Mouse (Mus musculus) kidney, adult 11 months (tissue): ENCODE measurements at regions not wholly inside any gene's neighbourhood (a gene's known extent, or its start where the extent isn't known, plus 50 kb on each side); places are given as distances from the start of the nearest gene placed in this dataset.
"Not testable (repeated sequence)": the region's sequence is repeated elsewhere in the genome, so short reads cannot be mapped to it uniquely, and the experiment has no call there.

Source experiments
- DNase-seq: peaks from one replicate; pipeline ENCODE4 v3.0.0; 2022

DNA sequence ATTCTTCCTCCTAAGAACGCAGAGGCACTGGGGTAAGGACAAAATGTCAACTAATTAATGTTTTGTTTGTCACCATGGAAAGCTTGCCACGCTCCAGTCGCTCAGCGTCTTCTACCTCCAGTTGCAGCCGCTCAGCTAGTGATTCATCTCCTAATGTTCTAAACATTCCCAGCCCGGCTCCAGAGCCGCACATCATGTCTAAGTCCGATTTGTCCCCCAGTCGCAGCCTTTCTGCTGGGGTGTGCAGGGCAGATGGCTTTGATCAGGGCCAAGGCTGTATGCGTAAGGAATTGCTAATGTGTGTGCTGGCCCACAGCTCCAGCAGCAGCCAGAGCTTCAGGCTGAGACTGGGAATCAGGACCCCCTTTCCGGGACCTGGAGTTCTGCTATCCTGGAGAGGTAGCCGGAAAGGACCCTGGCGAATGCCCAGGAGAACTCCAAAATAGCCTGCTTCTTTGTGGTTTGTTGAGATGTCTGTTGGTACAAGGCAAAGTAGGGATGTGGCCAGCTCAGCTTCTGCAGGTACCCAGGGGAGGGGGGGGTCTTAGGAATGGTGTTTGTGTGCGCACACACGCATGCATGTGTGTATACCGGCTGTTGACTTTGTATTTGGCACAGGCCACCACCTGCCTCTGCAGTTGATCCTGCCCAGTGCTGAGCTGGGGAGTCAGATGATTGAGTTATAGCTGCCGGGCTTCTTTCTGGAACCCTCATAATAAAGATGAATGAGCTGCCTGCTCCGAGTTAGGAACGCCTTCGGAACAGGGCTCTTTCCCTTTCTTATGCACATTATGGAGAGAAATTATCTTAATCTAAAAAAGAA, 143.0 kb upstream of the Kcng1 start:
- no peak for DNase-seq

DNA sequence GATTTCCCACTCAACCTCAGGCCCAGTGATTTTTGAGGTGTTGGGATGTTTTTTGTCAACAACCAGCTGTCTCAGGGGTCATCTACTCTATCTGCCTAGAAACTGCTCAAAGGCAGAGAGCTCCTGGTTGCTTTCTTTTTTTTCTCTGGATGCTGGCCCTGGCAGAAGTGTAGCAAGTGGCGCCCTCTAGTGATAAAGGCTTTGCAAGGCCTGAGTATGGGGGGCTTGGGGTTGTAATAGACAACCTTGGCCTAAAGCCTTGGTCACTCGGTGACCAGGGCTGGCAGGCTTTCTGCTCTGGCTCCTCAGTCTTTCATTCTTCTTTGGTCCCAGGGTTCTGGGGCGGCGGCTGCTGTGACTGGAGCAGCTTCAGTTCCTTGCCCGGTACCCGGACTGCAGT, 142.0 kb upstream of the Kcng1 start:
- no peak for DNase-seq

DNA sequence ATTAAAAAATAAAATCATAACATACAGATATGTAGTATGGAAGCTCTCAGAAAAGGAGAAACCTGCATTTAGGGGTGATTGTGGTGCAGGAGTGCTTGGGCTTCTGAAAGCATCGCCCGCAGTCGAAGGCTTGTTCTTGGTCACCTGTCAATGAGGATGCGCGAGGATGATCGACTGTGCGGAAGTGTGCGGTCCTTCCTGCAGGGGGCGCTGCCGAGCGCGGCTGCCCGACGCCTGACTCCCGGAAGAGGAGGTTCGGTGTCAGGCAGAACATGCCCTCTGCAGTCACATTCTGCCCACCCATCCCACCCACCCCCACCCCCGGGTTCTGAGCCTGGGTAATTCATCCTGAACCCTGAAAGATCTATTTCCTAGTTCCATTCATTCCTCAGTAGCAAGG, 133.6 kb upstream of the Kcng1 start:
- DNase-seq: no peak

DNA sequence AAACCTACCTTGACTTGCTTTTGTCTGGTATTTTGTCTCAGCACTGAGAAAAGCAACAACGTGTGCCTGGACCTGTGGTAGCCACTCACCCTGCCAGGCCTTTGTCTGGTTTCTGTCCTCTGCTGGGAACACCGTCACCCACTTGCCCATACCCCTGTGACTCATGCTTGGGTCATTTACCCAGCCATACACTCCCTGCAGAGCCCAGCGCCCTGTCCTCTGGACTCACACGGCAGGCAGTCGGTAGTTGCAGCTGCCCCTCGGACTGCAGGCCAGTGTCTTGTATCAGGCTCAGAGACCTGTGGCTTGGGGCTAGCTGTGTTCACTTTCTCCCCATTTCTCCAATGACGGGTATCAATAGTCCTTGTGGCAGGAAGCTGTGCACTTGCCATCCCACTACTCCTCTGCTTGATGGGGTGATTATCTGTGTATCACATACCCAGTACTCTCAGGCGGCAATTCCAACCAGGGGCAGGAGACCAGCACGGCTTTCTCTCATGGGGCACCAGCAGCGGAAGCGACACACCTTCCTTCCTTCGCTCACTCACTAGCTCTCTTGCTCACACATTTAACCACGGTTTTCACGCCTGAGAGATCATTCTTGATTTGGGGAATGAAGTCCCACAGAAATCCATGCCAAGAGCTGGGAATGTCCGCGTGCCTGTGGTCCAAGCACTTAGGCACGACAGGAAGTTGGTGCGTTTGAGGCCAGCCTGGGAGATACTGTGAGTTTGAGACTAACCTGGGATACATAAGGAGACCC, 132.8 kb upstream of the Kcng1 start:
- DNase-seq: no peak

DNA sequence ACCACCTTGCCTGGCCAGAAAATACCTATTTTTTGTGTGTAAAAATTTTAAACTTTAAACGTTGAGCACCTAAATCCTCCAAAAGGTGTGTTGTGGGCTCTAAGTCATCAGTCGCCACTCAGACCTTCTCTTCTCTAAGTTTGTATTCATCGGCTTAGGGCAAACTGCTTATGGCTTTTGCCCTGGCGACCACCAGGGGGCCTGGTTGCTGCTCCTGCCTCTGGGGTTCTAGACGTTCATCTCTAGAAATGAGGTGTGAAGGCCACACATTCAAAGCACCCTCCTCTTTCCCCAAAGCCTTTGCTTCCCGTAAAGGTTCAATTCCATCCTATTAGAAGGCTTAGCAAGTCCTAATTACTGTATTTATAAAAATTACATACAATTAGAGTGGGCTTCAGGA, 131.3 kb upstream of the Kcng1 start:
- DNase-seq: no peak

GRCm38 (mm10) chr2:168402782-168403513, 121.4 kb upstream of the Kcng1 start:
- DNase-seq: no peak

GRCm38 (mm10) chr2:168399088-168399709, 117.7 kb upstream of the Kcng1 start:
- DNase-seq: no peak

- no peak for DNase-seq
Measured at GRCm38 (mm10) chr2:168396316-168396715, 114.8 kb upstream of the Kcng1 start.

DNA sequence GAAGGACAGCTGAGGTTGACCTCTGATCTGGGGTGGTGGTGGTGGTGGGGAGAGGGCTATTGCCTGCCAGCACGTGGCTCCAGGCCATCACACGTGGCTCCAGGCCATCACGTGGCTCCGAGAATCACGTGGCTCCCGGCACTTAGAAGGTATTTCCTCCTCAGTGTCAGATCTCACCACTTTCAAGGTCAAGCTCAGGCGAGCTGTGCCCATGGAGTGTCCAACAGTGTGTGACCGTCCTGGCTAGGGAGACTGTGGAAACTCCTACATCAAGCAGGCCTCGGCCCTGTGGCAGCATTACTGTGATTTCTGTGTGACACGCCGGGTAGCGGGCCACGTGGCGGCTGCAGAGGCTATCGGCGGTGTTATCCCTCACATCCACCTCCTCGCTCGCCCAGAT, 111.8 kb upstream of the Kcng1 start:
- DNase-seq: peak; percentile 65

DNA sequence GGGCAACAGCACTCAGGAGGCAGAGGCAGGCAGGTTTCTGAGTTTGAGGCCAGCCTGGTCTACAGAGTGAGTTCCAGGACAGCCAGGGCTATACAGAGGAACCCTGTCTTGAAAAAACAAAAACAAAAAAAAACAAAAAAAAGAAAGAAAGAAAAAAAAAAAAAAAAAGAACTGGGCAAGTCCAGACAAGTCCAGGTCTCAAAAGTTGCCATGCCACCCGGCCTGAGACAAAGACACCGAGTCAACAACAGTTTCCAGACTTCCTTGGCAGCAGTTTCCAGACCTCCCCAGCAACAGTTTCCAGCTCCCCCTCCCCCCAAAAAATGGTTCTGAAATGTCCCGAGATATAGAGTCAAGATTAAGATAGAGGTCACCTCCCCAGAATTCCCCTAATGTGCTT, 110.6 kb upstream of the Kcng1 start:
- not testable (repeated sequence) for DNase-seq

DNA sequence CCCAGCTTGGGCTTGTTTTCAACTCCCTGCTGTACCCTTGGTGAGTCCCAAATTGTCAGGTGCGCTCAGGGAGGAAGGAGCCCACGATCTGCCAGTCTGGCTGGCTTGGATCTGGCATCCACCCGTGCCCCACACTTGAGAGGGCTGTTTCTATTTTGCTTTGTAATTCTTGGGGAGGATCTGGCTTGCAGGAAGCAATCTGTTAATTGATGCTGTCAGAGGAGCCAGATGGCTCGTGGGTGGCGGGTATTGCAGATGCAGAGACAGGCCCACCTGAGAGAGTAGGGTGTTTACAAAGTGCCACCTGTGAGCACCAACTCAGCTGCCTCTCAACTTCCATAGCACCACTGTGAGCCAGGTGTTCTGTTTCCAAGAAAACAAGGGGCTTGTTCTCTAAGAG, 99.1 kb upstream of the Kcng1 start:
- no peak for DNase-seq

GRCm38 (mm10) chr2:168372356-168372755, 90.8 kb upstream of the Kcng1 start:
- no peak for DNase-seq

DNA sequence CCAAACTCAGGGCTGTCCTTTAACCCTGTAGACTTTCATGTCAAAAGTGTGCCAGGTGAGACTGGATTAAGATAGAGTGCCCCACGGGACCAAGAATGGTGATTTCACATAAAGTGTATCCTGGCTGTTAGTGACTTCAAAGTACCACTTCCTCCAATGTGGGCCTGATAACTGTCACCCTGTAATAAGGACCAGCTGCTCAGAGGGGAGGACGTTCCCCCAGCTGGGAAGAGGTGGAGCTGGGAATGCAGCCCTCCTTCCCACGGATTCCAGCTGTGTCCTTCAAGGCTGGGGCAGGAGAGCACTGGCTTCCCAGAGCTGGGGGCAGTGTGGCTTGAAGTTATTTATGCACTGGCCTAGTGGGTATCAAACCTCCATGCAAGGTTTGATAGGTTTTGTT, 89.7 kb upstream of the Kcng1 start:
- no peak for DNase-seq

DNA sequence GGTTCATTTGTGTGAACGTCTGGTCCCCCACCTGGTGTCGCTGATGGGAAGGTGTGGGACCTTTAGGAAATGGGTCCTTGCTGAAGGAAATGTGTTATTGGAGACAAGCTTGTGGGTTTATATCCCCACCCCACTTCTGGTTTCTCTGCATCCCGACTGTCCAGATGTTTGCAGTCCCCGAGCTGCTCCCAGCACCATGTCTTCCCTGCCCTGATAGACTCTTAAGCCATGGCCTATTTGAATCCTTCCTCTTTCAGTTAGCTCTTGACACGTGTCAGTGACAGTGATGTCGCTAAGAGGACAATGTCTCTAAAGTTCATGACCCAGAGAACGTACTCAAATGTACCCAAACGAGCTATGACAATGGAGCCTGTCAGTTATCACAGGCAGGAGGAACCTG, 77.7 kb upstream of the Kcng1 start:
- DNase-seq: no peak

GRCm38 (mm10) chr2:168358551-168358950, 77.0 kb upstream of the Kcng1 start:
- DNase-seq: no peak

GRCm38 (mm10) chr2:168357815-168358214, 76.3 kb upstream of the Kcng1 start:
- DNase-seq: no peak

- DNase-seq: no peak
Measured at GRCm38 (mm10) chr2:168354397-168354796, 72.9 kb upstream of the Kcng1 start.

DNA sequence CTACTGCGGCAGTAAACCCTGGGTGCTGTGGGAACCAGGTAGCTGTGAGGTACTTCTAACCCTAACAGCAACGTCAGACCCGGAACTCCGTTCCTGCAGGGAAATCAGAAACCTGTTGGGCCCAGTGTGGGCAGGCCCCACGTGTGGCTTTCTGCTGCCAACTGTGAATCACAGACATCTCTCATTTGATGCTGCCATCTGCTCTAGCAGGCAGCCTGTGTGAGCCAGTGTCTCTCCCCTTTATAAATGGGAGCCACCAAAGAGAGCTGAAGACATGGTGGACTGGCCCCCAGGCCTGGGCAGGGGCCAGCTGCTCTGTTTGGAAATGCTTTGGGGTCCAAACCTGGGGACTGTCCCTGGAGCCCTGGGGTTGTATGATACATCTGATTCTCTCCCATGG, 71.1 kb upstream of the Kcng1 start:
- no peak for DNase-seq

GRCm38 (mm10) chr2:168352194-168352593, 70.7 kb upstream of the Kcng1 start:
- DNase-seq: no peak

DNA sequence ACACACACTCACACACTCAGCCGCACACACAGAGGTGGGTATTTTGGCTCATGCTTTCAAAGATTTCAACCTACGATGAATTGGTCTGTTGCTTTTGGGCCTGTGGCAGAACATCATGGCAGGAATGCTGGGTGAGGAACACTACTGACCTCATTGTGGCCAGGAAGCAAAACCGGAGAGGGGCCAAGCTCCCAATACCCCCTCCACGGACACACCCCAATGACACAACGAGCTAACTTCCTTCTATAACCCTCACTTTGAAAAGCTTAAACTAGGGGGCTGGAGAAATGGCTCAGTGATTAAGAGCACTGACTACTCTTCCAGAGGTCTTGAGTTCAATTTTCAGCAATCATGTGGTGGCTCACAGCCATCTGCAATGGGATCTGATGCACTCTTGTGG, 63.8 kb upstream of the Kcng1 start:
- no peak for DNase-seq

GRCm38 (mm10) chr2:168343705-168344104, 62.2 kb upstream of the Kcng1 start:
- DNase-seq: no peak

DNA sequence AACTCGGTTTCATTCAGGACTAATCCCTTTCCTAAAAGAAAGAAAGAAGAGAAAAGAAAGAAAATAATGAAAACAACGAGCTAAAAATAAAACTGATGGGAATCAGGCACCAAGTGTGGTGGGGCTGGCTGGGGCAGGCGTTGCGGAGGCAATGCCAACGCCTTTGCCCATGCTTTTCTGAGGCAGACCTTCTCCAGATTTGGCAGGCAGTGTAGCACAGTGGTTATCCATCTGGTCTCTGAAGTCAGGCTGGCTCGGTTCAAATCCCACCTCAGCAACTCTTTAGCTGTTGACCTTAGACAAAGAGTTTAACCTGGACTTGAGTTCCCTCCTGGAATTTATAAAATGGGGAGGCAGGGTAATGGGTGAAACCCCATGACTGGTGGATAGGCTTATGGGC, 57.3 kb upstream of the Kcng1 start:
- no peak for DNase-seq

DNA sequence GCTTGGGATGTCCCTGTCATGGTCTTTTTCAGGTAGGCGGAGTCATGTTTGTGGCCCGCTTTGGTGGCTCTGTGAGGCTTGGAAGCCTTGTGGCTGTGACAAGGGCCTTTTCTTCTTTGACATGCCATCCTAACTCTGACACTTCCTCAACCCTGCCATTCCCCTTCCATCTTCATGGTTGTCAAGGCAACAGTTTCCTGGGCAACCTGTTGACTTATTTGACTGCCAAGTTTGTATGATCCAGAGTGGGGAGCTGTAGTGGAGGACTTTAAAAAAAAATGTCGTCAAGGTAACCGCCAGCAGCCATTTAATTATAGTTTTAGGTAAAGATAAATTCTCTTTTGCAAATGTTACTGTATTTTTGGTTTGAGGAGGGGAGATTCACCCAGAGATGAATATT, 56.8 kb upstream of the Kcng1 start:
- no peak for DNase-seq
